9 mouse cellular contexts compared by ENCODE assay signal in the genomic region with DNA sequence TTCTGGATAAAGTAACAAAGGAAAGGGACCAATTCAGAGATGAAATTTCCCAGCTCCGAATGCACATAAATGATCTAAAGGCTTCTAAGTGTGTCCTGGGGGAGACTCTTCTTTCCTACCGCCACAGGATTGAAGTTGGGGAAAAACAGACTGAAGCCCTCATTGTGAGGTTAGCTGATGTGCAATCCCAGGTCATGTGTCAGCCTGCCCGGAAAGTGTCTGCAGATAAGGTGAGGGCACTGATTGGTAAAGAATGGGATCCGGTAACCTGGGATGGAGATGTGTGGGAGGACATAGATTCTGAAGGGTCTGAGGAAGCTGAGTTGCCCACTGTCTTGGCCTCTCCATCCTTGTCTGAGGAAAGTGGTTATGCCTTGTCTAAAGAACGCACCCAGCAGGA. TPM values are rescaled to one million over a fixed set of nuclear protein-coding genes. Genes with fewer than 3 reads are reported as not detected.
A peak's percentile ranks its signal among the peaks of the same experiment; 100 is the strongest.
DNase-seq lines count a peak whose midpoint lies in the region; ATAC-seq lines count a peak whose summit lies in the region.
"Had no signal": no experiment of that assay in that cellular context is flagged by ENCODE, and none has a peak within 500 bp of the region (broad histone marks: within the 10 kb centered on the region; RNA-seq: fewer than 3 reads in every experiment).

No protein-coding gene starts in this region.

- WGBS in heart, embryonic 10.5 days, result 4% methylated on average over 5 of the region's 5 CpGs
- 18% methylated on average over 5 of the region's 5 CpGs for WGBS in hindbrain, embryonic 12.5 days
- WGBS in midbrain, embryonic 13.5 days, result 13% methylated on average over 5 of the region's 5 CpGs

- H3K27me3 ChIP-seq in heart, embryonic 10.5 days (ENCODE audit: insufficient read depth, poor library complexity, severe bottlenecking), result no peaks in the 10 kb centered on the region
- no peaks in the 10 kb centered on the region for H3K27me3 ChIP-seq in hindbrain, embryonic 12.5 days
- H3K27me3 ChIP-seq in midbrain, embryonic 13.5 days, result no peaks in the 10 kb centered on the region

- H3K4me1 ChIP-seq in heart, embryonic 10.5 days, result peaks cover 27% of the 10 kb centered on the region
- peaks cover 11% of the 10 kb centered on the region; the same call in 1 of the 2 replicates for H3K4me1 ChIP-seq in brown adipose tissue, adult 24 weeks (ENCODE audit: control insufficient read depth, insufficient read depth, insufficient read length, low read length)
- peaks cover 24% of the 10 kb centered on the region for H3K4me1 ChIP-seq in hindbrain, embryonic 12.5 days
- peaks cover 25% of the 10 kb centered on the region for H3K4me1 ChIP-seq in midbrain, embryonic 13.5 days (replicated peaks)

- DNase-seq in heart, embryonic 10.5 days (ENCODE audit: low spot score), result no peak
- no peak for DNase-seq in heart, postnatal 14 days
- no peak for DNase-seq in adipocyte (ENCODE audit: low spot score)
- no peak for DNase-seq in right cerebral cortex, postnatal 10 days (ENCODE audit: low spot score in 2 of 2)
- no peak for DNase-seq in natural killer cell, adult 2 months (ENCODE audit: low spot score in 2 of 2)

- H3K4me3 ChIP-seq in heart, embryonic 10.5 days, result peak overlapping the region; percentile 89
- peak overlapping the region; percentile 69 for H3K4me3 ChIP-seq in brown adipose tissue, adult 24 weeks (ENCODE audit: insufficient read depth, low read depth, low read length)
- peak overlapping the region; percentile 70 for H3K4me3 ChIP-seq in hindbrain, embryonic 12.5 days
- peak overlapping the region; percentile 82 for H3K4me3 ChIP-seq in midbrain, embryonic 13.5 days (replicated peaks)

- H3K9ac ChIP-seq in hindbrain, embryonic 12.5 days, result peak overlapping the region; percentile 60
- peak overlapping the region; percentile 64 for H3K9ac ChIP-seq in midbrain, embryonic 13.5 days (replicated peaks)

- no peaks in the 10 kb centered on the region for H3K9me3 ChIP-seq in heart, embryonic 10.5 days
- no peaks in the 10 kb centered on the region for H3K9me3 ChIP-seq in hindbrain, embryonic 12.5 days (replicated peaks)
- no peaks in the 10 kb centered on the region for H3K9me3 ChIP-seq in midbrain, embryonic 13.5 days

- intact Hi-C loops in heart, postnatal 14 days (cut with DNase I), result no loop called here

- no peak for ATAC-seq in hindbrain, embryonic 12.5 days (ENCODE audit: low FRiP score)
- ATAC-seq in midbrain, embryonic 13.5 days, result no peak

- peaks cover 54% of the 10 kb centered on the region for H3K36me3 ChIP-seq in heart, embryonic 10.5 days
- peaks cover 48% of the 10 kb centered on the region for H3K36me3 ChIP-seq in hindbrain, embryonic 12.5 days
- peaks cover 44% of the 10 kb centered on the region for H3K36me3 ChIP-seq in midbrain, embryonic 13.5 days

- peak overlapping the region; percentile 76 for H3K4me2 ChIP-seq in hindbrain, embryonic 12.5 days (replicated peaks)
- H3K4me2 ChIP-seq in midbrain, embryonic 13.5 days (replicated peaks), result peak overlapping the region; percentile 86

- H3K27ac ChIP-seq in heart, embryonic 10.5 days, result peak overlapping the region; percentile 81
- H3K27ac ChIP-seq in brown adipose tissue, adult 24 weeks (replicated peaks; ENCODE audit: low read depth, low read length), result peak overlapping the region; percentile 35; the same call in 1 of the 2 replicates
- H3K27ac ChIP-seq in hindbrain, embryonic 12.5 days, result 0 out of 2 replicates have a peak overlapping the region, but pooled peaks have one; percentile 26
- 0 out of 2 replicates have a peak overlapping the region, but pooled peaks have one; percentile 6 for H3K27ac ChIP-seq in midbrain, embryonic 13.5 days

RNA-seq across cellular contexts. Expression of gene Fv1, which starts 0.5 kb away (rescaled TPM):
- 8.7 and 8.8 TPM in 2 replicates for polyA plus RNA-seq in heart, embryonic 10.5 days (2016; fragmentation: Nextera tagmentation; extraction: Ambion mirVana)
- total RNA-seq in heart, postnatal 14 days (2021), result 10 to 100 TPM; 15.5 to 19.7 TPM
- polyA plus RNA-seq in brown adipose tissue, adult 24 weeks (2012; ENCODE audit: insufficient read depth, insufficient read length, missing spikeins), result 3.3 and 5.8 TPM in 2 replicates
- 13.5 and 13.8 TPM in 2 replicates for polyA plus RNA-seq in hindbrain, embryonic 12.5 days (2016; fragmentation: Nextera tagmentation; extraction: Ambion mirVana)
- polyA plus RNA-seq in midbrain, embryonic 13.5 days (2015; fragmentation: Nextera tagmentation; extraction: Ambion mirVana), result 11.6 and 12.1 TPM in 2 replicates
- total RNA-seq: G1E had no signal
- polyA plus RNA-seq: G1E had no signal

RNA-seq across cellular contexts. Expression of gene Miip, which starts 0.6 kb away (rescaled TPM):
- polyA plus RNA-seq in heart, embryonic 10.5 days (2016; fragmentation: Nextera tagmentation; extraction: Ambion mirVana), result 36.1 and 49.7 TPM in 2 replicates
- 1 to 10 TPM; 9.1 TPM for total RNA-seq in heart, postnatal 14 days (2021)
- polyA plus RNA-seq in brown adipose tissue, adult 24 weeks (2012; ENCODE audit: insufficient read depth, insufficient read length, missing spikeins), result 4.0 and 10.3 TPM in 2 replicates
- 45.2 and 46.1 TPM in 2 replicates for polyA plus RNA-seq in hindbrain, embryonic 12.5 days (2016; fragmentation: Nextera tagmentation; extraction: Ambion mirVana)
- polyA plus RNA-seq in midbrain, embryonic 13.5 days (2015; fragmentation: Nextera tagmentation; extraction: Ambion mirVana), result 47.4 and 50.3 TPM in 2 replicates
- polyA plus RNA-seq: G1E had no signal

RNA-seq across cellular contexts. Expression of gene Zfp933, which starts 21.1 kb away (rescaled TPM):
- polyA plus RNA-seq in heart, embryonic 10.5 days (2016; fragmentation: Nextera tagmentation; extraction: Ambion mirVana), result 4.7 and 5.4 TPM in 2 replicates
- total RNA-seq in heart, postnatal 14 days (2021), result 10 to 100 TPM; 11.1 to 12.7 TPM
- 3.2 and 5.6 TPM in 2 replicates for polyA plus RNA-seq in brown adipose tissue, adult 24 weeks (2012; ENCODE audit: insufficient read depth, insufficient read length, missing spikeins)
- 5.9 and 6.3 TPM in 2 replicates for polyA plus RNA-seq in hindbrain, embryonic 12.5 days (2016; fragmentation: Nextera tagmentation; extraction: Ambion mirVana)
- polyA plus RNA-seq in midbrain, embryonic 13.5 days (2015; fragmentation: Nextera tagmentation; extraction: Ambion mirVana), result 6.2 and 7.7 TPM in 2 replicates

RNA-seq across cellular contexts. Expression of gene Mfn2, which starts 35.3 kb away (rescaled TPM):
- 65.7 and 126 TPM in 2 replicates for polyA plus RNA-seq in heart, embryonic 10.5 days (2016; fragmentation: Nextera tagmentation; extraction: Ambion mirVana)
- total RNA-seq in heart, postnatal 14 days (2021), result 100 to 1,000 TPM; 621 to 624 TPM
- polyA plus RNA-seq in brown adipose tissue, adult 24 weeks (2012; ENCODE audit: insufficient read depth, insufficient read length, missing spikeins), result 156 and 170 TPM in 2 replicates
- 69.7 and 73.1 TPM in 2 replicates for polyA plus RNA-seq in hindbrain, embryonic 12.5 days (2016; fragmentation: Nextera tagmentation; extraction: Ambion mirVana)
- 77.3 and 78.6 TPM in 2 replicates for polyA plus RNA-seq in midbrain, embryonic 13.5 days (2015; fragmentation: Nextera tagmentation; extraction: Ambion mirVana)

RNA-seq across cellular contexts. Expression of gene Zfp984, which starts 59.6 kb away (rescaled TPM):
- polyA plus RNA-seq in heart, embryonic 10.5 days (2016; fragmentation: Nextera tagmentation; extraction: Ambion mirVana), result 8.6 and 10.1 TPM in 2 replicates
- 1 to 10 TPM; 2.8 to 3.1 TPM for total RNA-seq in heart, postnatal 14 days (2021)
- polyA plus RNA-seq in brown adipose tissue, adult 24 weeks (2012; ENCODE audit: insufficient read depth, insufficient read length, missing spikeins), result 5.8 and 6.8 TPM in 2 replicates
- 6.6 TPM in 2 replicates for polyA plus RNA-seq in hindbrain, embryonic 12.5 days (2016; fragmentation: Nextera tagmentation; extraction: Ambion mirVana)
- polyA plus RNA-seq in midbrain, embryonic 13.5 days (2015; fragmentation: Nextera tagmentation; extraction: Ambion mirVana), result 3.9 and 4.6 TPM in 2 replicates

Comparison
In these comparisons a context has a peak if more than half of its experiments do, and no peak if none do; other contexts are left out.
1. H3K27ac ChIP-seq: peak in every context shown above with its lines; median percentile 81 in heart, embryonic 10.5 days; 35 in brown adipose tissue, adult 24 weeks; 26 in hindbrain, embryonic 12.5 days; 6 in midbrain, embryonic 13.5 days.